Mouse (Mus musculus) lung, postnatal 0 days (tissue): ENCODE results near the gene Apon.

ENCODE experiments used
- CTCF ChIP-seq: IDR thresholded peaks from 2 replicates; pipeline ENCODE4 v1.5.1; 2016; ENCODE audit warnings: antibody characterized with exemption, mild to moderate bottlenecking
- EP300 ChIP-seq: IDR thresholded peaks from 2 replicates; pipeline ENCODE4 v1.6.1; 2016; ENCODE audit warnings: antibody characterized with exemption, mild to moderate bottlenecking, control low read depth

GRCm38 (mm10) chr10:128240131-128240530, 13.8 kb upstream of the Apon start:
- TF ChIP-seq CTCF (no peak), EP300 (no peak)
